Mouse (Mus musculus) ovary, postnatal 10 days (tissue): ENCODE data around the gene Dspp.

ENCODE experiments used
- DNase-seq: peaks from one replicate; pipeline ENCODE4 v3.0.0; 2022; ENCODE audit warnings: low spot score

Gene Dspp

GRCm38 (mm10) chr5:104201153-104201950 lies 30.8 kb downstream of the Dspp start:
- no peak for DNase-seq

GRCm38 (mm10) chr5:104202351-104202750 lies 31.8 kb downstream of the Dspp start, which contains the start of gene Dmp1:
Dmp1 (plus strand) TSS chr5:104202613.
- DNase-seq = no peak

DNA sequence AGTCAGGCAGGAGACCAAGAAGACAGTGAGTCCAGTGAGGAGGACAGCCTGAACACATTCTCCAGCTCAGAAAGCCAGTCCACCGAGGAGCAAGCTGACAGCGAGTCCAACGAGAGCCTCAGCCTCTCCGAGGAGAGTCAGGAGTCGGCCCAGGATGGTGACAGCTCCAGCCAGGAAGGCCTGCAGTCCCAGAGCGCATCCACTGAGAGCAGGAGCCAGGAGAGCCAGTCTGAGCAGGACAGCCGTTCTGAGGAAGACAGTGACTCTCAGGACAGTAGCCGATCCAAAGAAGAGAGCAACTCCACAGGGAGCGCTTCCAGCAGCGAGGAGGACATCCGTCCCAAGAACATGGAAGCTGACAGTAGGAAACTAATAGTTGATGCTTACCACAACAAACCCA lies 42.0 kb downstream of the Dspp start:
- DNase-seq = no peak

DNA sequence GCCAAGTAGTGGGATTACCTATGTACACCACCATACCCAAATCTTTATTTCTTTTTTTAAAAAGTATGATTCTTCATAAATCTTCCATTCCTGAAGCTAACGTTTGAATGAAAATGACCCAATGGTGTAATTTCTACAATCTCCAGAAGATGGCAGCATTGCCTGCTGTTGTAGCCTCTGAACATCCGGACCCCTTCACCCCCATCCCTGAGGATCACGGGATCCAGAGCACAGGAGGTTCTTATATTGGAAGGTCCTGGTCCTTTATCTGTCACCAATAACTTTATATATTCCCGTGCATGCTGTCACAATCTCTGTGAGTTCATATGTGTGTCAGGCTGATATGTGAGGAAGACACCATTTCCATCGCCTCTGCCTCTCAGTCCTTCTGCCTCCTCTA lies 48.4 kb downstream of the Dspp start:
- no peak for DNase-seq

DNA sequence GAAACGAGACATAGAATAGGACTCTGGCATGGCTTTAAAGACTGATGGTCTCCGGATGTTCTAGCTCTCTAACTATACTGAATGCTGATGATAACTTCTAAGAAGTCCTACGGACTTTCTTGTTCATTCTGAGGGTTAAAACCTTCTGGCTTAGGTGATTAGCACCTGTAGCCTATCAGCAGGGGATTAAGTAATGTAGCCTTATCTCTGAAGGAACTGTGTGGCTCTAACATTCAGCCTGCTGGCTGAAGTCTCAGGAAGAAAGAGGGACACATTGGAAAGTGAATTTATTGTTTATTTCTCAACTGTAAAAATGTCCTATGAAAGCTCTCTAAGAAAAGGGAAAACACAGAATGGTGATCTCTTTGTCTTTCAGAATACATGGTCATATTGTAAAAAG lies 53.8 kb downstream of the Dspp start:
- no peak for DNase-seq

DNA sequence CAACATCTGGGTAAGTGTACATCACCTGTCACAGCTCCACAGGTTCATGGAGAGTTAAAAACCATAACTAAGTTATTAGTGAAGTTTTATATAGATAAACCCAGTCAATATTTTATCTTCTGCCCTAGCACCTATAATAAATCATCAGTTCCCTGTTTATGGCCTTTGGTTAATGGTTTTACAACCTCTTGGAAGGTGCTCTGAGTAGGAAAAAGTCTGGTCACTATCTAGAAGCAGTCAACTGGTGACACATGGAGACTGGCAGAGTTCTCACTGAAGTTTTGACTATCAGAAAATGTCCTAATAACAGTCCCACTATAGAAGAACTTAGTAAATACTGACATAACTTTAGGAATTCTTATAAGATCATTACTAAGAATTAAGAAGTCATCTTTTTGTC lies 54.2 kb downstream of the Dspp start:
- DNase-seq = no peak

DNA sequence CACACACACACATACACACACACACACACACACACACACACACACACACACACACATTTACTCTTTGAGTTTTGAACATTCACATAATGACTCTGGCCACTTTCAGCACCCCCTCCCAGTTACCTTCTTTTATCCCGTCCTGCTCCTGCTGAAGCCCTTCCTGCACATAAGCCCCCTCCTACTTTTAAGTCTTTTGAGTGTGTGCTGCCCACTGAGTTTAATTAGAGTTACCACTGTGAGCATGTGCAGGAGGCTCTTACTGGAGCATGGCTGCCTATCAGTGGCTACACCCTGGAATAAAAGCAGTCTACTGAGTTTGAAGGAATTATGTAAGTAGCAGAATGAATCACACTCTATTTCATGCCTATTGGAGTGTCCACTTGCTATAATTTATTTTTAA lies 58.0 kb downstream of the Dspp start:
- no peak for DNase-seq
